Mouse (Mus musculus): ENCODE results near the gene Arhgap21.

Arhgap21 gene

GRCm38 (mm10) chr2:20966176-20967100 lies 2.2 kb downstream of the Arhgap21 start:
- no peak for DNase-seq (ENCODE audit: low spot score)

- DNase-seq (ENCODE audit: low spot score): no peak
Measured at GRCm38 (mm10) chr2:20965361-20965760, 3.3 kb downstream of the Arhgap21 start.

- DNase-seq (ENCODE audit: low spot score): no peak
Measured at GRCm38 (mm10) chr2:20964461-20964860, 4.2 kb downstream of the Arhgap21 start.

GRCm38 (mm10) chr2:20963226-20963805 lies 5.4 kb downstream of the Arhgap21 start:
- no peak for DNase-seq (ENCODE audit: low spot score)

GRCm38 (mm10) chr2:20962284-20962683 lies 6.4 kb downstream of the Arhgap21 start:
- no peak for DNase-seq (ENCODE audit: low spot score)

- DNase-seq (ENCODE audit: low spot score): no peak
Measured at GRCm38 (mm10) chr2:20961825-20962224, 6.9 kb downstream of the Arhgap21 start.

GRCm38 (mm10) chr2:20961295-20961694 lies 7.4 kb downstream of the Arhgap21 start:
- no peak for DNase-seq (ENCODE audit: low spot score)

GRCm38 (mm10) chr2:20960668-20961035 lies 8.0 kb downstream of the Arhgap21 start:
- DNase-seq (ENCODE audit: low spot score): no peak

GRCm38 (mm10) chr2:20959906-20960667 lies 8.6 kb downstream of the Arhgap21 start:
- no peak for DNase-seq (ENCODE audit: low spot score)

GRCm38 (mm10) chr2:20959045-20959444 lies 9.6 kb downstream of the Arhgap21 start:
- no peak for DNase-seq (ENCODE audit: low spot score)

- no peak for DNase-seq (ENCODE audit: low spot score)
Measured at GRCm38 (mm10) chr2:20957995-20958394, 10.7 kb downstream of the Arhgap21 start.

- no peak for DNase-seq (ENCODE audit: low spot score)
Measured at GRCm38 (mm10) chr2:20956716-20957115, 12.0 kb downstream of the Arhgap21 start.

GRCm38 (mm10) chr2:20955996-20956395 lies 12.7 kb downstream of the Arhgap21 start:
- DNase-seq (ENCODE audit: low spot score): no peak

GRCm38 (mm10) chr2:20955376-20955775 lies 13.3 kb downstream of the Arhgap21 start:
- no peak for DNase-seq (ENCODE audit: low spot score)

- DNase-seq (ENCODE audit: low spot score): no peak
Measured at GRCm38 (mm10) chr2:20952716-20953115, 16.0 kb downstream of the Arhgap21 start.

- no peak for DNase-seq (ENCODE audit: low spot score)
Measured at GRCm38 (mm10) chr2:20949168-20949567, 19.5 kb downstream of the Arhgap21 start.

GRCm38 (mm10) chr2:20947036-20947435 lies 21.6 kb downstream of the Arhgap21 start:
- no peak for DNase-seq (ENCODE audit: low spot score)

GRCm38 (mm10) chr2:20945596-20945995 lies 23.1 kb downstream of the Arhgap21 start:
- no peak for DNase-seq (ENCODE audit: low spot score)

- no peak for DNase-seq (ENCODE audit: low spot score)
Measured at GRCm38 (mm10) chr2:20943730-20944454, 24.8 kb downstream of the Arhgap21 start.

- DNase-seq (ENCODE audit: low spot score): no peak
Measured at GRCm38 (mm10) chr2:20943222-20943621, 25.5 kb downstream of the Arhgap21 start.

GRCm38 (mm10) chr2:20942434-20943198 lies 26.1 kb downstream of the Arhgap21 start:
- DNase-seq (ENCODE audit: low spot score): no peak
